Mouse (Mus musculus) liver, embryonic 15.5 days (tissue): ENCODE data around the gene 4931423N10Rik. TPM values are rescaled to one million over a fixed set of nuclear protein-coding genes. Genes with fewer than 3 reads are reported as not detected.
A peak's percentile ranks its signal among the peaks of the same experiment; 100 is the strongest.
"Not testable (repeated sequence)": the region's sequence is repeated elsewhere in the genome, so short reads cannot be mapped to it uniquely, and the experiment has no call there.

Source experiments
- ATAC-seq: fragments of 200-750 bp; cut with Nextera tagmentation; 2 replicates; pipeline ENCODE4 v1.8.0; 2017; ENCODE audit warnings: moderate number of reproducible peaks, mild to moderate bottlenecking, moderate library complexity; ENCODE audit not compliant: insufficient read depth
- H3K27ac ChIP-seq: fragments of 300-500 bp; sonication (generic); replicated peaks from 2 replicates; pipeline ENCODE4 v1.5.1; 2015; ENCODE audit warnings: mild to moderate bottlenecking, inconsistent platforms
- H3K27me3 ChIP-seq: fragments of 300-500 bp; sonication (generic); 2 replicates; pipeline ENCODE4 v1.6.1; 2015; ENCODE audit warnings: mild to moderate bottlenecking, inconsistent platforms
- H3K36me3 ChIP-seq: fragments of 300-500 bp; sonication (generic); replicated peaks from 2 replicates; pipeline ENCODE4 v1.6.1; 2015; ENCODE audit warnings: moderate library complexity, mild to moderate bottlenecking, inconsistent platforms
- H3K4me1 ChIP-seq: fragments of 300-500 bp; sonication (generic); replicated peaks from 2 replicates; pipeline ENCODE4 v1.6.1; 2015; ENCODE audit warnings: inconsistent platforms
- H3K4me2 ChIP-seq: fragments of 300-500 bp; sonication (generic); 2 replicates; pipeline ENCODE4 v1.6.1; 2015; ENCODE audit warnings: moderate library complexity, mild to moderate bottlenecking, inconsistent platforms
- H3K4me3 ChIP-seq: fragments of 300-500 bp; sonication (generic); replicated peaks from 2 replicates; pipeline ENCODE4 v1.5.1; 2015; ENCODE audit warnings: mild to moderate bottlenecking, inconsistent platforms
- H3K9ac ChIP-seq: fragments of 300-500 bp; sonication (generic); 2 replicates; pipeline ENCODE4 v1.6.1; 2015; ENCODE audit warnings: moderate library complexity, mild to moderate bottlenecking, inconsistent platforms
- H3K9me3 ChIP-seq: fragments of 300-500 bp; sonication (generic); replicated peaks from 2 replicates; pipeline ENCODE4 v1.6.1; 2016; ENCODE audit warnings: inconsistent platforms
- WGBS: fragments of 180-500 bp; shearing (Covaris S2); methylation state at CpG from one replicate; pipeline ENCODE4 v1.1.7; 2015; ENCODE audit warnings: mixed read lengths; ENCODE audit not compliant: insufficient replicate concordance; 5-methylcytosine and 5-hydroxymethylcytosine counted together
- polyA plus RNA-seq: library from polyadenylated mRNA; unstranded; fragments of >200 nt; fragmentation: Nextera tagmentation; extraction: Ambion mirVana; gene quantifications from 2 replicates; pipeline ENCODE4 v1.2.1, GENCODE M21; 2015

4931423N10Rik gene
- polyA plus RNA-seq = not detected in 2 replicates

GRCm38 (mm10) chr2:23207070-23207526 is at the start of gene 4931423N10Rik:
4931423N10Rik (plus strand) TSS chr2:23207476.
- 67% methylated on average over 15 of the region's 15 CpGs for WGBS
- Histone ChIP-seq H3K9ac (no peak within 1 kb of the TSS), H3K36me3 (no peaks in the 10 kb centered on the region), H3K9me3 (no peaks in the 10 kb centered on the region), H3K4me1 (no peaks in the 10 kb centered on the region), H3K4me2 (no peak within 1 kb of the TSS), H3K27me3 (no peaks in the 10 kb centered on the region; the same call in 1 of the 2 replicates), H3K27ac (no peak within 1 kb of the TSS), H3K4me3 (no peak within 1 kb of the TSS)
- no peak for ATAC-seq

GRCm38 (mm10) chr2:23172305-23172704 is 35.0 kb upstream of the 4931423N10Rik start:
- no peaks in the 10 kb centered on the region for H3K4me1 ChIP-seq
- H3K9ac ChIP-seq = no peak overlapping the region
- peaks cover 75% of the 10 kb centered on the region for H3K36me3 ChIP-seq
- 79% methylated on average over 3 of the region's 3 CpGs for WGBS
- no peaks in the 10 kb centered on the region for H3K9me3 ChIP-seq
- no peak for ATAC-seq
- no peak overlapping the region for H3K4me3 ChIP-seq
- no peak overlapping the region for H3K4me2 ChIP-seq
- no peaks in the 10 kb centered on the region for H3K27me3 ChIP-seq
- no peak overlapping the region for H3K27ac ChIP-seq

- 68% methylated on average over 1 of the region's 1 CpGs for WGBS
- Histone ChIP-seq H3K4me3 (no peak overlapping the region), H3K4me1 (no peaks in the 10 kb centered on the region), H3K9me3 (no peaks in the 10 kb centered on the region), H3K4me2 (no peak overlapping the region), H3K9ac (no peak overlapping the region), H3K36me3 (peaks cover 66% of the 10 kb centered on the region), H3K27ac (no peak overlapping the region), H3K27me3 (no peaks in the 10 kb centered on the region)
- ATAC-seq = no peak
Measured at GRCm38 (mm10) chr2:23194366-23194765, 12.9 kb upstream of the 4931423N10Rik start.

GRCm38 (mm10) chr2:23201034-23201433 is 6.2 kb upstream of the 4931423N10Rik start:
- H3K36me3 ChIP-seq = peaks cover 26% of the 10 kb centered on the region
- no peaks in the 10 kb centered on the region for H3K4me1 ChIP-seq
- H3K9ac ChIP-seq = no peak overlapping the region
- 56% methylated on average over 1 of the region's 1 CpGs for WGBS
- no peak for ATAC-seq
- H3K27ac ChIP-seq = no peak overlapping the region
- no peak overlapping the region for H3K4me2 ChIP-seq
- no peaks in the 10 kb centered on the region; the same call in 1 of the 2 replicates for H3K27me3 ChIP-seq
- H3K9me3 ChIP-seq = no peaks in the 10 kb centered on the region
- H3K4me3 ChIP-seq = no peak overlapping the region

- WGBS = 47% methylated on average over 15 of the region's 15 CpGs
- no peak overlapping the region for H3K27ac ChIP-seq
- no peak overlapping the region for H3K9ac ChIP-seq
- no peaks in the 10 kb centered on the region for H3K9me3 ChIP-seq
- no peak overlapping the region for H3K4me3 ChIP-seq
- H3K36me3 ChIP-seq = peaks cover 19% of the 10 kb centered on the region
- no peak for ATAC-seq
- no peaks in the 10 kb centered on the region for H3K4me1 ChIP-seq
- H3K4me2 ChIP-seq = no peak overlapping the region
- H3K27me3 ChIP-seq = no peaks in the 10 kb centered on the region; the same call in 1 of the 2 replicates
Measured at GRCm38 (mm10) chr2:23202900-23203670, 4.2 kb upstream of the 4931423N10Rik start.

- no peaks in the 10 kb centered on the region for H3K9me3 ChIP-seq
- no peak overlapping the region for H3K4me2 ChIP-seq
- 52% methylated on average over 5 of the region's 5 CpGs for WGBS
- H3K9ac ChIP-seq = no peak overlapping the region
- no peaks in the 10 kb centered on the region for H3K36me3 ChIP-seq
- H3K4me1 ChIP-seq = no peaks in the 10 kb centered on the region
- H3K27me3 ChIP-seq = no peaks in the 10 kb centered on the region
- H3K27ac ChIP-seq = no peak overlapping the region
- no peak overlapping the region for H3K4me3 ChIP-seq
- ATAC-seq = no peak
Measured at GRCm38 (mm10) chr2:23213661-23214060, 6.4 kb downstream of the 4931423N10Rik start.

GRCm38 (mm10) chr2:23225199-23225598 is 17.9 kb downstream of the 4931423N10Rik start:
- no peak for ATAC-seq
- no peaks in the 10 kb centered on the region for H3K4me1 ChIP-seq
- H3K9me3 ChIP-seq = no peaks in the 10 kb centered on the region
- H3K9ac ChIP-seq = no peak overlapping the region
- no peak overlapping the region for H3K27ac ChIP-seq
- no peaks in the 10 kb centered on the region for H3K27me3 ChIP-seq
- H3K4me2 ChIP-seq = no peak overlapping the region
- WGBS = 51% methylated on average over 7 of the region's 7 CpGs
- no peak overlapping the region for H3K4me3 ChIP-seq
- H3K36me3 ChIP-seq = no peaks in the 10 kb centered on the region

- no peak for ATAC-seq
- 35% methylated on average over 2 of the region's 2 CpGs for WGBS
Measured at GRCm38 (mm10) chr2:23228463-23228862, 21.2 kb downstream of the 4931423N10Rik start.

GRCm38 (mm10) chr2:23234065-23234773 is 26.9 kb downstream of the 4931423N10Rik start:
- Histone ChIP-seq H3K27ac (no peak overlapping the region), H3K36me3 (no peaks in the 10 kb centered on the region), H3K4me3 (peak overlapping the region; percentile 24), H3K9ac (no peak overlapping the region), H3K9me3 (no peaks in the 10 kb centered on the region), H3K27me3 (peaks cover 37% of the 10 kb centered on the region), H3K4me1 (no peaks in the 10 kb centered on the region), H3K4me2 (peak overlapping the region; percentile 60)
- 1% methylated on average over 41 of the region's 50 CpGs for WGBS
- ATAC-seq = no peak

More at GRCm38 (mm10) chr2:23228463-23228862, 21.2 kb downstream of the 4931423N10Rik start:
- no peak overlapping the region for H3K4me3 ChIP-seq
- H3K27me3 ChIP-seq = peaks cover 16% of the 10 kb centered on the region
- H3K9ac ChIP-seq = no peak overlapping the region
- no peaks in the 10 kb centered on the region for H3K36me3 ChIP-seq
- no peaks in the 10 kb centered on the region for H3K9me3 ChIP-seq
- no peak overlapping the region for H3K4me2 ChIP-seq
- no peak overlapping the region for H3K27ac ChIP-seq
- H3K4me1 ChIP-seq = no peaks in the 10 kb centered on the region

GRCm38 (mm10) chr2:23290991-23291390 is 83.7 kb downstream of the 4931423N10Rik start:
- 42% methylated on average over 19 of the region's 19 CpGs for WGBS
- not testable (repeated sequence) for ATAC-seq, H3K36me3 ChIP-seq, H3K27ac ChIP-seq, H3K4me3 ChIP-seq, H3K27me3 ChIP-seq, H3K9ac ChIP-seq, H3K9me3 ChIP-seq, H3K4me1 ChIP-seq, H3K4me2 ChIP-seq

GRCm38 (mm10) chr2:23314869-23315268 is 107.6 kb downstream of the 4931423N10Rik start:
- Histone ChIP-seq H3K9me3 (no peaks in the 10 kb centered on the region), H3K27me3 (no peaks in the 10 kb centered on the region), H3K36me3 (no peaks in the 10 kb centered on the region), H3K9ac (no peak overlapping the region), H3K27ac (no peak overlapping the region), H3K4me3 (no peak overlapping the region), H3K4me1 (no peaks in the 10 kb centered on the region), H3K4me2 (no peak overlapping the region)
- 6% methylated on average over 1 of the region's 1 CpGs for WGBS
- ATAC-seq = no peak
